Mouse (Mus musculus) limb, embryonic 15.5 days (tissue): Measurements from ENCODE around the gene Psme4. TPM values are rescaled to one million over a fixed set of nuclear protein-coding genes. Genes with fewer than 3 reads are reported as not detected.

Source experiments
- ATAC-seq: fragments of 200-750 bp; cut with Nextera tagmentation; 2 replicates; pipeline ENCODE4 v1.8.0; 2017; ENCODE audit warnings: low read depth, moderate TSS enrichment; ENCODE audit not compliant: insufficient number of reproducible peaks, low FRiP score, low TSS enrichment
- H3K27ac ChIP-seq: fragments of 300-500 bp; sonication (generic); 2 replicates; pipeline ENCODE4 v1.5.1; 2015; ENCODE audit warnings: moderate library complexity, mild to moderate bottlenecking, inconsistent platforms
- H3K27me3 ChIP-seq: fragments of 300-500 bp; sonication (generic); 2 replicates; pipeline ENCODE4 v1.6.1; 2015; ENCODE audit warnings: inconsistent platforms
- H3K36me3 ChIP-seq: fragments of 300-500 bp; sonication (generic); 2 replicates; pipeline ENCODE4 v1.6.1; 2015; ENCODE audit warnings: inconsistent platforms
- H3K4me1 ChIP-seq: fragments of 300-500 bp; sonication (generic); 2 replicates; pipeline ENCODE4 v1.6.1; 2015; ENCODE audit warnings: inconsistent platforms
- H3K4me2 ChIP-seq: fragments of 300-500 bp; sonication (generic); 2 replicates; pipeline ENCODE4 v1.6.1; 2015; ENCODE audit warnings: mild to moderate bottlenecking, inconsistent platforms
- H3K4me3 ChIP-seq: fragments of 300-500 bp; sonication (generic); 2 replicates; pipeline ENCODE4 v1.5.1; 2015; ENCODE audit warnings: mild to moderate bottlenecking, inconsistent platforms
- H3K9ac ChIP-seq: fragments of 300-500 bp; sonication (generic); 2 replicates; pipeline ENCODE4 v1.6.1; 2015; ENCODE audit warnings: inconsistent platforms
- H3K9me3 ChIP-seq: fragments of 300-500 bp; sonication (generic); 2 replicates; pipeline ENCODE4 v1.6.1; 2016; ENCODE audit warnings: inconsistent platforms
- WGBS: fragments of 180-500 bp; shearing (Covaris S2); methylation state at CpG from one replicate; pipeline ENCODE4 v1.1.7; 2015; 5-methylcytosine and 5-hydroxymethylcytosine counted together
- polyA plus RNA-seq: library from polyadenylated mRNA; unstranded; fragments of >200 nt; fragmentation: Nextera tagmentation; extraction: Ambion mirVana; gene quantifications from 2 replicates; pipeline ENCODE4 v1.2.1, GENCODE M21; 2015

The Psme4 gene
- polyA plus RNA-seq, 1 experiment from 2014 or later = 18.2 TPM

- Histone ChIP-seq H3K36me3 (peaks cover 25% of the 10 kb centered on the region), H3K4me3 (no peak overlapping the region), H3K4me1 (no peaks in the 10 kb centered on the region), H3K27ac (no peak overlapping the region), H3K9me3 (no peaks in the 10 kb centered on the region), H3K4me2 (no peak overlapping the region), H3K27me3 (no peaks in the 10 kb centered on the region), H3K9ac (no peak overlapping the region)
- no peak for ATAC-seq
- WGBS = 89% methylated on average over 1 of the region's 1 CpGs
Observed at GRCm38 (mm10) chr11:30793753-30794152, 22.2 kb downstream of the Psme4 start.

- WGBS = 89% methylated on average over 2 of the region's 2 CpGs
Observed at GRCm38 (mm10) chr11:30797236-30797635, 25.7 kb downstream of the Psme4 start.

DNA sequence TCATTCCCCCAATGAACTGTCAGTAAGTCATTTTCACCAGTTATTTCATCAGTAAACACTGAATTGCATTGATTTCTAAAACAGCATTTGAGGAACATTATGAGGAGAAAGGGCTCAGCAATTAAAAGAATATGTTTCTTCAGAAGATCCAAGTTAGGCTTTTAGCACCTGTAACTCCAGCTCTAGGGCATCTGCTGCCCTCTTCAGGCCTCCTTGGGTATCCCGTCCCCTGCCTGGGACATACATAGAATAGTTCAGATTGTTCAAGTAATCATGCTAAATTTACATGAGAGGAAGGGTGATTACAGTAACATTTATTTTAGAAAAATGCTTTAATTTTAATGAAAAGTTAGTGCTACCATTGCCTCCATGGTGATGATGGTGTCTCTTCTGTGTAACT is 28.0 kb downstream of the Psme4 start:
- 69% methylated on average over 1 of the region's 1 CpGs for WGBS
- no peak overlapping the region for H3K27ac ChIP-seq
- no peaks in the 10 kb centered on the region for H3K4me1 ChIP-seq
- no peak overlapping the region for H3K9ac ChIP-seq
- H3K9me3 ChIP-seq = no peaks in the 10 kb centered on the region
- H3K4me3 ChIP-seq = no peak overlapping the region
- 0 out of 2 replicates have a peak, but pooled peaks cover 6% of the 10 kb centered on the region for H3K36me3 ChIP-seq
- no peaks in the 10 kb centered on the region for H3K27me3 ChIP-seq
- ATAC-seq = no peak
- no peak overlapping the region for H3K4me2 ChIP-seq

More at GRCm38 (mm10) chr11:30797236-30797635, 25.7 kb downstream of the Psme4 start:
- Histone ChIP-seq H3K4me1 (no peaks in the 10 kb centered on the region), H3K4me3 (no peak overlapping the region), H3K27ac (no peak overlapping the region), H3K9ac (no peak overlapping the region), H3K27me3 (no peaks in the 10 kb centered on the region), H3K4me2 (no peak overlapping the region), H3K36me3 (peaks cover 24% of the 10 kb centered on the region), H3K9me3 (no peaks in the 10 kb centered on the region)
- no peak for ATAC-seq

DNA sequence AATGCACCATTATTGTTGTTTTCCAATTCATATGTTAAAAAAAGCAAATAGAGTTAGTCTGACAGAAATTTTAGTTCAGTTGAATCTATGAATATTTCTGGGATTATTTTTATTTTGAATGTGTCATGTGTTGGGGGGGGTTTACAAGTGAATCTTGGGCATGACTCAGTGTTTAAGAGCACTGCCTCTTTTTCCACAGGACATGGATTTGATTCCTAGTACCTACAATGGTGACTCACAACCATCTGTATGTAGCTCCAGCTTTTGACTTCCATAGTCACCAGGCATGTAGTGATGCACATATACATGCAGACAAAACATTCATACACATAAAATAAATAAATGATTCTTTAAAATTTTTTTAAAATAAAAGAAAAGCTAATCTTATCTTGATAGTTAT is 28.6 kb downstream of the Psme4 start:
- Histone ChIP-seq H3K9ac (no peak overlapping the region), H3K4me1 (no peaks in the 10 kb centered on the region), H3K4me3 (no peak overlapping the region), H3K36me3 (0 out of 2 replicates have a peak, but pooled peaks cover under 1% of the 10 kb centered on the region), H3K9me3 (no peaks in the 10 kb centered on the region), H3K27ac (no peak overlapping the region), H3K4me2 (no peak overlapping the region), H3K27me3 (no peaks in the 10 kb centered on the region)
- ATAC-seq = no peak

DNA sequence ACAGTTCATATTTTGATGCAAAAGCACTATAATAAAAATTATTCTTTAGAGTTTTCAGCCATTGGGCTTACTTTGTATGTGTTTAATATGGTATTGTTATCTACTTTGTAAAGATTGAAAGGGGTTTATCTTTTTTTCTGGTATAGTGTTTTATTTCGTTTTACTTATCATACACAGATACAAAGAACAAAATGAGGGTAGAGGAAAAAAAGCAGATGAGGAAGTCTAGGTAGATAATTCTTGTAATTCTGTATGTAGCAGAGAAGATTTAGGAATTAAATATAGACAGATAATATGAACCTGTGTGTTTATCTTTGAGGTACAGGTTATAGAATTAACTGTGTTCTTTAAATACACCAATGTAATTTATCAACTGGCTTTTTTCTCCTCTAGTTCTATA is 30.9 kb downstream of the Psme4 start:
- Histone ChIP-seq H3K4me2 (no peak overlapping the region), H3K27me3 (no peaks in the 10 kb centered on the region), H3K4me3 (no peak overlapping the region), H3K27ac (no peak overlapping the region), H3K9me3 (no peaks in the 10 kb centered on the region), H3K36me3 (0 out of 2 replicates have a peak, but pooled peaks cover 5% of the 10 kb centered on the region), H3K4me1 (no peaks in the 10 kb centered on the region), H3K9ac (no peak overlapping the region)
- ATAC-seq = no peak
- WGBS = 84% methylated on average over 1 of the region's 1 CpGs

GRCm38 (mm10) chr11:30821116-30821515 is 49.6 kb downstream of the Psme4 start:
- no peaks in the 10 kb centered on the region for H3K4me1 ChIP-seq
- H3K36me3 ChIP-seq = peaks cover 37% of the 10 kb centered on the region
- H3K9ac ChIP-seq = no peak overlapping the region
- H3K4me3 ChIP-seq = no peak overlapping the region
- no peaks in the 10 kb centered on the region for H3K27me3 ChIP-seq
- WGBS = 75% methylated on average over 5 of the region's 5 CpGs
- no peaks in the 10 kb centered on the region for H3K9me3 ChIP-seq
- no peak for ATAC-seq
- H3K27ac ChIP-seq = no peak overlapping the region
- no peak overlapping the region for H3K4me2 ChIP-seq

- no peak overlapping the region for H3K4me2 ChIP-seq
- H3K9me3 ChIP-seq = no peaks in the 10 kb centered on the region
- 95% methylated on average over 2 of the region's 2 CpGs for WGBS
- no peaks in the 10 kb centered on the region for H3K27me3 ChIP-seq
- no peak for ATAC-seq
- peaks cover 40% of the 10 kb centered on the region for H3K36me3 ChIP-seq
- H3K4me1 ChIP-seq = no peaks in the 10 kb centered on the region
- no peak overlapping the region for H3K27ac ChIP-seq
- no peak overlapping the region for H3K9ac ChIP-seq
- no peak overlapping the region for H3K4me3 ChIP-seq
Observed at GRCm38 (mm10) chr11:30838793-30839192, 67.3 kb downstream of the Psme4 start.

DNA sequence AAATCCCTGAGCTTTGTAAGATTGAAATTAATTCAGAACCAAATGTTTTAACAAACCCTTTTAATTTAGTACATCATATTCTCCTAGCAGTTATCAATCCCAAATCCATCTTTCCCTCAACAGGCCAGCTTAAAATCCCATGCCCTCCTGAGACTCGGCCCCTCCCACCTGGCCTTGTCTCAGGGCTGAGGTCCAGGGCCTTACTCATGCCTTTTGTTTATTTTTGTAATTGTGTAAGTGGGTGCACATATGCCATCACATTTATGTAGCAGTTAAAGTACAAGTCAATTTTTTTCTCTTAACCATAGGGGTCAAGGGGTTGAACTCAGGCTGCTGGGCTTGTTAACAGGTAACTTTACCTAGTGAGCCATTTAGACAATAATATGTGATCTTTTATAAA is 72.8 kb downstream of the Psme4 start:
- no peak overlapping the region for H3K4me3 ChIP-seq
- no peaks in the 10 kb centered on the region for H3K9me3 ChIP-seq
- no peak overlapping the region for H3K27ac ChIP-seq
- peaks cover 44% of the 10 kb centered on the region for H3K36me3 ChIP-seq
- H3K9ac ChIP-seq = no peak overlapping the region
- no peak for ATAC-seq
- no peak overlapping the region for H3K4me2 ChIP-seq
- H3K27me3 ChIP-seq = no peaks in the 10 kb centered on the region
- 91% methylated on average over 1 of the region's 1 CpGs for WGBS
- no peaks in the 10 kb centered on the region for H3K4me1 ChIP-seq

DNA sequence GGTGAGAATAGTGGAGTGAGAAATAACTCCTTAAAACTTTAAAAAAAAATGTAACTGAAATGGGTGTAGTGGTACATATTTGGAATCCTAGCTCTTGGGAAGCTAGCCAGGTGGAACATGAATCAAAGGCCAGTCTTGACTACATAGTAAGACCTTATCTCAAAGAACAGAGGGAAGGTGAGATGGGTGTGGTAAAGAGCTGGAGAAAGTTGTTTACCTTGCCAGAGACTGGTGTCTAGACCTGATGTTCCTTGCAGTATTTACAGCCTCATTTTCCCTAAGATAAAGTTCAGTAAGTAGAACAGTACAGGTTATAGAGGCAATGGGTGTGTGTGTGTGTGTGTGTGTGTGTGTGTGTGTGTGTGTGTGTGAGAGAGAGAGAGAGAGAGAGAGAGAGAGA is 100.9 kb downstream of the Psme4 start:
- no peak for ATAC-seq
- no peaks in the 10 kb centered on the region for H3K4me1 ChIP-seq
- no peak overlapping the region for H3K4me2 ChIP-seq
- H3K36me3 ChIP-seq = peaks cover 37% of the 10 kb centered on the region
- no peak overlapping the region for H3K9ac ChIP-seq
- no peak overlapping the region for H3K4me3 ChIP-seq
- no peak overlapping the region for H3K27ac ChIP-seq
- H3K9me3 ChIP-seq = no peaks in the 10 kb centered on the region
- no peaks in the 10 kb centered on the region for H3K27me3 ChIP-seq

DNA sequence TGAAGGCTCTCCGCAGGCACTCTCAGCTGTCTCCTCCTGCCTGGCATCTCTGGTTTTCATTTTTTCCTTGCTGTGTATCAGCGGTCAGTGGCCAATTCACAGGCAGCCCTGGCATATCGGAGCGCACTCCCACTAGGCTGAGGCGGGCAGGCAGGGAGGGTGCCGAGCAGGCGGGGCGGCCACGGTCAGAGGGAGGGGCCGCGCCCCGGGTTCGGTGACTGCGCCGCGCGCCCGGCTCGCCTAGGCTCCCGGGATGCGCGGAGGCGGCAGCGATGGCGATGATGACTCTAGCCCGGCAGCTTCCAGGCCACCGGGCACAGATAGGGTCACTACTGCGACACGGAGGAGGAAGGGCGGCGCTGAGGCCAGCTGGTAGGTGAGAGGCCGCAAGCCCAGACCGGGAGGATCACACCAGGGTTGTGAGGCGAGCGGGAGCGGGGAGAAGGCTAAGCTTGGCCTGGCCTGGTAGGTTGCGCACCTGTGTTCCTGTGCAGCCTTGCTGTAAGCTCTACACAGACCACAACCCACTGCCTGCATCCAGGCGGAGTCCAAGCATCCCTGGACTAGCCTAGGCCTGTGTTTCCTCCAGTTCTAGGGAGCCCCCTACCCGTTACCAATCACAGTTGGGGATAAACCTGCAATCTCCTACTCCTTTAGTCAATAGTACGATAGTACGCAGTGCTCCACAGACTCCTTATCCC is 113.8 kb downstream of the Psme4 start, which contains the start of the genes Gpr75 and Asb3:
TSS of gene Gpr75 (plus strand) at position 188 of the 701 bp plus-strand sequence.
TSS of gene Asb3 (plus strand) at position 246 of the 701 bp plus-strand sequence.
- peaks cover 8% of the 10 kb centered on the region; the same call in 1 of the 2 replicates for H3K4me1 ChIP-seq
- ATAC-seq = peak; percentile 83
- H3K27ac ChIP-seq = no peak within 1 kb of the TSS
- H3K27me3 ChIP-seq = 0 out of 2 replicates have a peak, but pooled peaks cover 5% of the 10 kb centered on the region
- peak within 1 kb of the TSS; percentile 46 for H3K4me3 ChIP-seq
- peak within 1 kb of the TSS; percentile 36 for H3K9ac ChIP-seq
- no peaks in the 10 kb centered on the region for H3K36me3 ChIP-seq
- H3K4me2 ChIP-seq = peak within 1 kb of the TSS; percentile 90
- WGBS = 5% methylated on average over 41 of the region's 41 CpGs
- no peaks in the 10 kb centered on the region for H3K9me3 ChIP-seq

- H3K27me3 ChIP-seq = 0 out of 2 replicates have a peak, but pooled peaks cover 5% of the 10 kb centered on the region
- H3K9me3 ChIP-seq = no peaks in the 10 kb centered on the region
- WGBS = 75% methylated on average over 2 of the region's 2 CpGs
- no peak overlapping the region for H3K9ac ChIP-seq
- peaks cover 8% of the 10 kb centered on the region; the same call in 1 of the 2 replicates for H3K4me1 ChIP-seq
- H3K4me2 ChIP-seq = no peak overlapping the region
- no peaks in the 10 kb centered on the region for H3K36me3 ChIP-seq
- ATAC-seq = no peak
- H3K27ac ChIP-seq = no peak overlapping the region
- H3K4me3 ChIP-seq = no peak overlapping the region
Observed at GRCm38 (mm10) chr11:30888153-30888552, 116.6 kb downstream of the Psme4 start.

- H3K9me3 ChIP-seq = no peaks in the 10 kb centered on the region
- no peak for ATAC-seq
- H3K9ac ChIP-seq = no peak overlapping the region
- WGBS = 92% methylated on average over 1 of the region's 1 CpGs
- no peaks in the 10 kb centered on the region for H3K27me3 ChIP-seq
- no peak overlapping the region for H3K4me2 ChIP-seq
- no peaks in the 10 kb centered on the region for H3K36me3 ChIP-seq
- no peak overlapping the region for H3K27ac ChIP-seq
- no peaks in the 10 kb centered on the region for H3K4me1 ChIP-seq
- no peak overlapping the region for H3K4me3 ChIP-seq
Observed at GRCm38 (mm10) chr11:30896201-30896600, 124.7 kb downstream of the Psme4 start.
